Mouse (Mus musculus): ENCODE results near the gene Cebpg.

DNA sequence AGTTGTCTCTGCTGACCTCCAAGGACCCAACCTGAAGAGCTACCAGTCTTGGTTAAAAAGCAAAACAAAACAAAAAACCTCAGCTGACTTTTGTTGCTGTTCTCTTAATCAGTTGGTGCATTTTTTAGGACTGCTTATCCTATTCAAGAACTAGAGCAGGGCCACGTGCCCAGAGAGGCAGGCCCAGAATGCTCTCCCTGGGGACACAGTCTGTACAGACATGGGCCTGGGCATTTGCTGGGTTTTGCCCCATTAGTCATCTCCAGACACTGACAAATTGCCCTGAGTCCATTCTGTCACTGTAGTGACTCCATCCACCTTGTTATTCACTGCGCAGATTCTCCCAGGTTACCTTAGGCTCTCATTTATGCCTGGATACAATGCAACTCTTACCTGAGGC is 41.1 kb downstream of the Cebpg start:
- TF ChIP-seq POLR2A (IDR thresholded peaks at IDR 0.05; ENCODE audit: borderline replicate concordance, extremely low read depth, insufficient read depth, insufficient read length, poor library complexity, severe bottlenecking) (no peak), CTCF (IDR thresholded peaks at IDR 0.05; ENCODE audit: borderline replicate concordance, extremely low read depth, insufficient read depth, insufficient read length) (no peak)

Measured in brain, embryonic 14.5 days (tissue).